Mouse (Mus musculus): ENCODE measurements around the gene Dpf1. TPM values are rescaled to one million over a fixed set of nuclear protein-coding genes. Genes with fewer than 3 reads are reported as not detected.
A peak's percentile ranks its signal among the peaks of the same experiment; 100 is the strongest.

The Dpf1 gene
- total and polyA plus RNA-seq, 3 experiments: 10.2 to 17.3 TPM; not detected in 1

DNA sequence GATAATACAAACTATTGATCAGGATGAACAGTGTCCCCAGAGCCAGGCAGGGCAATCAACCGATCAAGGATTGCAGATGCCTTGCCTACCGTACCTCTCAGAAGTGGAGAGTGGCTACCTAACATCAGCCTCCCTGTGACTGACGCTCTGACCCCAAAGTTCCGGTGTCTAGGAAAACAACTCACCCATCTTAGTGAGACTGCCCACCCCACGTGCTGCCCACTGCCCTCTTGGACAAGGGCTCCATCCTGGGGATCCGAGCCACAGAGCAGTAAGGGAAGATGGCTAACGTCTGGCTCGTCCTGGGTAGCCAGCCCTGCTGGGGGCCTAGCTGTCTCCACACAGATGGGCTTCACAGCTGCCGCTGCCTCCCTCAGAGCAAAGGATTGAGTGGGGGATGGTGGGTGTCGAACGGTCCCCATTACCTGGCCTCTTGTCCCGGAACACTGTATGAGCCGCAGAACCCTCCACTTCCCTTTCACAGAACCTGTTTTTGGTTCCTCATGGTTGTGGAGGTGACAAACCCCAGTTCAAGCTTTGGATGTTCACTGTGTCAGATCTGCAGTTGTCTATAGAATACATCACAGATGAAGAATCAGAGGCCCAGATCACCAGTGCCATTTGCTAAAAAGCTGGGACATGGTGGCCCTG is 9.5 kb upstream of the Dpf1 start (continued):
- no peak for TF ChIP-seq MAZ (IDR thresholded peaks at IDR 0.05; ENCODE audit: low read depth, low read length)

DNA sequence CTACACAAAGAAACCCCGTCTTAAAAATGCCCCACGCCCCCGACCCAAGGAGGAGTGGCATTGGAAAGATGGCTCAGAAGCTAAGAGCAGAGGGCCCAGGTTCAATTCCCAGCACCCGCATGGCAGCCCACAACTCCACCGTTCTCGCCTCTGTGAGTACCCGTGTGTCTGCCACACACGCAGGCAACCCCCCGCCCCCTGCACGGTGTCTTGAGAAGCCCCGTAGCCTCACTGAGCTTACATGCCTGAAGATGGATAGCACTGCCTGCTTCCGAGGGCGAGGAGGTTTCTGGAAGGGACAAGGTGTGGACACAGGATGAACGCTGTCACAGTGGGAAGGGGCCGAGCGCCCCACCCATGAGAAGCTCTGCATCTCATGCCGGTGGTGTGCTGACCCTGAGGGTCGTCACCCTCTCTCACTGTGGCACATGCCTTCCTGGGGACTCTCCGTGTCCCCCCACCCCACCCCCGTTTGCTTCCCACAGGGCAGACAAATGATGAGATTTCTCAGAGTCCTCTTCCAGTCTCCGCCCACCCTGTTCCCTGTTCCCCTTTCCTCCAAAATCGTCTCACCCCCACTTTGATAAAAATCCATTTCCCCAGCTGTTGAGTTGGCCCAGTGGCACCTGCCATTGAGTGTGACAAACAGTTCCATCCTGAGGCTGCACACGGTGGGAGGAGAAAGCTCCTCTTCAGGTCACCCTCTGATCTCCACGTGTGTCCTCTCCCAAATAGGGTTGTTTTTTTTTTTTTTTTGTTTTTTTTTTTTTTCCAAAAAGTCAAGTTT is 7.7 kb upstream of the Dpf1 start:
- no peak overlapping the region for H3K4me3 ChIP-seq (ENCODE audit: control insufficient read depth in 1 of 2, insufficient read depth in 1 of 2, low read depth in 2 of 2, low read length in 2 of 2)
- H3K9ac ChIP-seq (ENCODE audit: control insufficient read depth, low read depth, low read length, poor library complexity, severe bottlenecking): no peak overlapping the region
- H3K4me1 ChIP-seq (ENCODE audit: control insufficient read depth in 1 of 2, insufficient read depth in 2 of 2, low read length in 2 of 2): peaks cover 3 to 8% of the 10 kb centered on the region in 2 experiments; a peak in 1 of 4 replicates
- no peak for TF ChIP-seq TCF12 (IDR thresholded peaks at IDR 0.05; ENCODE audit: low read depth, low read length)
- TF ChIP-seq POLR2AphosphoS2 (IDR thresholded peaks at IDR 0.05; ENCODE audit: low read length): no peak
- TF ChIP-seq GABPA (IDR thresholded peaks at IDR 0.05; ENCODE audit: low read depth, low read length): no peak
- TF ChIP-seq MEF2A (IDR thresholded peaks at IDR 0.05; ENCODE audit: extremely low read depth, insufficient replicate concordance, low read depth, low read length, poor library complexity, severe bottlenecking): no peak
- TF ChIP-seq USF2 (IDR thresholded peaks at IDR 0.05; ENCODE audit: borderline replicate concordance in 1 of 2, insufficient read depth in 1 of 2, low read depth in 1 of 2, low read length in 2 of 2): no peak
- TF ChIP-seq KAT2A (conservative IDR thresholded peaks at IDR 0.05; ENCODE audit: low read depth, low read length): no peak
- no peak for TF ChIP-seq MAZ (IDR thresholded peaks at IDR 0.05; ENCODE audit: low read depth, low read length)
- TF ChIP-seq ETS1 (IDR thresholded peaks at IDR 0.05; ENCODE audit: low read depth, low read length): no peak
- TF ChIP-seq UBTF (IDR thresholded peaks at IDR 0.05; ENCODE audit: borderline replicate concordance, insufficient read depth, low read depth, low read length): no peak
- no peak for TF ChIP-seq ELF1 (IDR thresholded peaks at IDR 0.05; ENCODE audit: low read depth, low read length)
- no peak for TF ChIP-seq SIN3A (IDR thresholded peaks at IDR 0.05; ENCODE audit: low read length)
- TF ChIP-seq TAL1 (IDR thresholded peaks at IDR 0.05; ENCODE audit: low read length): no peak
- DNase-seq (ENCODE audit: low read depth, low spot score): no peak
- H3K9me3 ChIP-seq (replicated peaks; ENCODE audit: insufficient read depth, low read length): no peaks in the 10 kb centered on the region
- no peaks in the 10 kb centered on the region for H3K36me3 ChIP-seq (ENCODE audit: control insufficient read depth in 1 of 2, insufficient read depth in 2 of 2, low read length in 2 of 2)
- H3K79me2 ChIP-seq (ENCODE audit: control insufficient read depth, insufficient read depth, low read length, poor library complexity): no peaks in the 10 kb centered on the region
- H3K27ac ChIP-seq (ENCODE audit: control insufficient read depth, low read depth, low read length): no peak overlapping the region
- H3K27me3 ChIP-seq (ENCODE audit: control insufficient read depth in 1 of 2, insufficient read depth in 2 of 2, low read length in 2 of 2): no peaks in the 10 kb centered on the region

DNA sequence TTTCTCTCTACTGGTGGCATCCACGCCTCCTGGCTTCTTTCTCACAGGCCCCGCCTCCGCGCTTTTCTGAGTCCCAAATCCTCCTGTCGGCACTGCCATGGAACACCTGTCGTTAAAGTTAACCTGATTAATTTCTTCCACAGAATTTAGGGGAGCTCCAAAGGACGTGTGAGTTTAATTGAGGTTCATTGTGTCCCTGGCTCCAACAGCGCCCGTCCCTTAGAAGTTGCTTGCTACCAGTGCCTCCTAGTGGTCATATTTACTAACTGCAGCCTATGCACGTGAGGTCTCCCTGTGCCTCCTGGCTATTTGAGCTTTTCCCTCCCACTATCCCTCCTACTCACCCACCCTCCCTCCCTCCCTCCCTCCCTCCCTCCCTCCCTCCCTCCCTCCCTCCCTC is 6.8 kb upstream of the Dpf1 start:
- no peak overlapping the region for H3K27ac ChIP-seq (ENCODE audit: control insufficient read depth, low read depth, low read length)
- H3K27me3 ChIP-seq (ENCODE audit: control insufficient read depth in 1 of 2, insufficient read depth in 2 of 2, low read length in 2 of 2): no peaks in the 10 kb centered on the region
- TF ChIP-seq BHLHE40 (IDR thresholded peaks at IDR 0.05; ENCODE audit: borderline replicate concordance, low read depth, low read length) (peak; percentile 96), USF1 (IDR thresholded peaks at IDR 0.05; ENCODE audit: low read depth, low read length) (peak; percentile 49; the same call in 1 of the 2 replicates), CHD2 (IDR thresholded peaks at IDR 0.05; ENCODE audit: low read length) (no peak), POLR2AphosphoS2 (IDR thresholded peaks at IDR 0.05; ENCODE audit: low read length) (no peak), RAD21 (IDR thresholded peaks at IDR 0.05; ENCODE audit: low read depth, low read length) (peak; percentile 83), SIN3A (IDR thresholded peaks at IDR 0.05; ENCODE audit: low read length) (no peak), ZKSCAN1 (IDR thresholded peaks at IDR 0.05; ENCODE audit: low read depth, low read length) (no peak), MYB (IDR thresholded peaks at IDR 0.05; ENCODE audit: low read depth, low read length) (no peak), TAL1 (IDR thresholded peaks at IDR 0.05; ENCODE audit: low read length) (no peak), MXI1 (IDR thresholded peaks at IDR 0.05; ENCODE audit: low read depth, low read length) (no peak; the same call in 1 of the 2 replicates), SMC3 (IDR thresholded peaks at IDR 0.05; ENCODE audit: low read depth, low read length) (peak; percentile 79), ZNF384 (IDR thresholded peaks at IDR 0.05; ENCODE audit: low read depth, low read length) (peak; percentile 48; the same call in 1 of the 2 replicates), MEF2A (IDR thresholded peaks at IDR 0.05; ENCODE audit: extremely low read depth, insufficient replicate concordance, low read depth, low read length, poor library complexity, severe bottlenecking) (no peak), CTCF (IDR thresholded peaks at IDR 0.05 in 2 of 3, conservative IDR thresholded peaks at IDR 0.05 in 1 of 3; ENCODE audit: control insufficient read depth in 1 of 3, insufficient read depth in 1 of 3, low read depth in 2 of 3, low read length in 3 of 3, poor library complexity in 1 of 3, severe bottlenecking in 1 of 3) (peak; percentile 74 to 88 (median 87)), MYC (IDR thresholded peaks at IDR 0.05; ENCODE audit: low read depth, low read length) (peak; percentile 60; the same call in 1 of the 2 replicates), ZC3H11A (IDR thresholded peaks at IDR 0.05; ENCODE audit: low read depth, low read length) (peak; percentile 71), TBP (IDR thresholded peaks at IDR 0.05; ENCODE audit: low read depth, low read length) (no peak)
- H3K9me3 ChIP-seq (replicated peaks; ENCODE audit: insufficient read depth, low read length): no peaks in the 10 kb centered on the region
- DNase-seq (ENCODE audit: low read depth, low spot score): peak; percentile 86
- H3K36me3 ChIP-seq (ENCODE audit: control insufficient read depth in 1 of 2, insufficient read depth in 2 of 2, low read length in 2 of 2): no peaks in the 10 kb centered on the region
- H3K4me3 ChIP-seq (ENCODE audit: control insufficient read depth in 1 of 2, insufficient read depth in 1 of 2, low read depth in 2 of 2, low read length in 2 of 2): peak overlapping the region; percentile 15; a peak in 3 of 4 replicates
- H3K9ac ChIP-seq (ENCODE audit: control insufficient read depth, low read depth, low read length, poor library complexity, severe bottlenecking): peak overlapping the region; percentile 45
- no peaks in the 10 kb centered on the region for H3K79me2 ChIP-seq (ENCODE audit: control insufficient read depth, insufficient read depth, low read length, poor library complexity)
- peaks cover 3 to 8% of the 10 kb centered on the region in 2 experiments; a peak in 1 of 4 replicates for H3K4me1 ChIP-seq (ENCODE audit: control insufficient read depth in 1 of 2, insufficient read depth in 2 of 2, low read length in 2 of 2)
